Mouse (Mus musculus) left cerebral cortex, postnatal 14 days (tissue): ENCODE measurements around the gene Ppil2. TPM values are rescaled to one million over a fixed set of nuclear protein-coding genes. Genes with fewer than 3 reads are reported as not detected.

ENCODE experiments used
- DNase-seq, 2 experiments: peaks; one replicate each; pipeline ENCODE4 v3.0.0; 2021 to 2022; ENCODE audit warnings: low spot score in 2 of 2, mixed read lengths in 1 of 2
- intact Hi-C: fragments of 180-260 bp; cut with DNase I; formaldehyde crosslinking; loops from one replicate; pipeline ENCODE4 v1.15.1; 2025
- long read RNA-seq, 2 experiments: library from polyadenylated mRNA; stranded (forward); transcript quantifications; one replicate each; pipeline ENCODE4 v2.0.0; 2021
- total RNA-seq, 2 experiments: library from RNA; stranded (reverse); gene quantifications; 2 replicates each; pipeline ENCODE4 v1.2.3; 2021

Gene Ppil2
- total RNA-seq: 10 to 100 TPM; 84.7 to 85.2 TPM
- long read RNA-seq, experiment 1, transcript Ppil2-201 (21 exons, 2,333 nt): minor isoform, 41 of 161 reads
- long read RNA-seq, experiment 1, transcript Ppil2-209 (20 exons, 3,088 nt): major isoform, 42 of 161 reads
- long read RNA-seq, experiment 1, partial matches to known transcripts: 13 of 161 reads
- long read RNA-seq, experiment 1, other reads (novel, unspliced or antisense): 60 of 161 reads
- long read RNA-seq, experiment 2, transcript Ppil2-201 (21 exons, 2,333 nt): minor isoform, 28 of 118 reads
- long read RNA-seq, experiment 2, transcript Ppil2-209 (20 exons, 3,088 nt): major isoform, 44 of 118 reads
- long read RNA-seq, experiment 2, partial matches to known transcripts: 16 of 118 reads
- long read RNA-seq, experiment 2, other reads (novel, unspliced or antisense): 26 of 118 reads

DNA sequence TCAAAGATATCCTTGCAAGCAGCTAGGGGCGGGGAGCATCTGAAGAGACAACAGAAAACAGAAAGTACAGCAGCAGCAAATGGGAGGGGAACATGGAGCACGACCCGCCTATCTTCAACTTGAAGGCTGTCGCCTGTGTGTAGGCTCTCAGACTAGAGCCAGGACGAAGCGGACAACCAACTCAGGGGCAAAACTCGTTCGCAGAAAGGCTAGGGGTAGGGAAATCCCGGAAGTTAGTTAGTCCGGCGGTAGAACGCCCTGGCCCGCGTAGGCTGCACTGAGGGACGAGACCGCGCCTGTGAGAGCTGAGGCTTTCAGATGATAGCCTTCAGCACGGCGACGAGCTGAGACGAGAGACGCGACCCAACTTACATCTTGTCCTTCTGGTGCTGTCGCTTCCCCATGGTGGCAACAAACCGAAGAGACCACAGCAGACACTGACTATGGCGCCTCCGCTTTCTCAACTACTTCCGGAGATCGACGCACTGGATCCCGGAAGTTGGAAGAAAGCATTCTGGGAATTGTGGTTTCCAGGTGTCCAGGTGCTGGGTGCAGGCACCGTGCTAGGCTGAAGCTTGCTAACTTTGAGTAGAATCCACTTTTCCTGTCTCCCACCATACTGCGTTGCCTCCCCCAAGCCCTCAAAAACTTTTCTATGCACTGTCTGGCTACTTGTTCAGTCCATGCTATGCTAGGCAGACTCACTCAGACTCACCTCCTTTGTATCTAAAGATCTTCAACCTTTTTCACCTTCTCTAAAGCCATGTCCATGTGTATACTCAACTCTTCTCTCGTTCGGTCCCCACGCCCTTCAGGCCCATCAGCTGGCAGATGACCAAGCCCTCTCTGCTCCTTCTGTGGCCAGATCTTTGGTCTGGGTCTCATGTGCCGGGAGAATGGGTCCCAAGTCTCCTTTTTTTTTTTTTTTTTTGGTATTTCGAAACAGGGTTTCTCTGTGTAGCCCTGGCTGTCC is at the start of gene Ppil2:
TSS of gene Ppil2 (minus strand) at position 487 of the 973 bp plus-strand sequence.
- intact Hi-C loops: no loop called here
- DNase-seq: peak; percentile 62 to 75

DNA sequence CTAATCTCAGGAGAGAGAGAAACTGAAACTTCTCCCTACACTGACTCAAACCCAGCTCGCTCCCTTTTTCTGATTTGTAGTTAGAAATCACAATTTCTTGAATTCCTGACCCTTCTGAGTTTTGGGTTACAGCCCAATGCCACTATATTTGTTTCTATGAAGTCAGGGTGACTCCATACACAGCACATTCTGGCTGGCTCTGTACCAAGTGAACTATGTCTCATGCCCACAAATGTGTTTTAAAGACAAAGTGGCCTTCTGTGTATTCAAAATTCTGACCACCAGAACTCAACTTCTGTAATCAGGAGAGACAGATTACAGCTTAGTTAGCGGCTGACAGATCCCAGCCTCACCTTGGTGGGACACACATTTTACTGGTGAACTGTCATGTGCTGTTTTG is 43.3 kb upstream of the Ppil2 start:
- intact Hi-C loops: loop anchor here (5.0 kb wide), 1 partner anchor 48 kb away; the partner anchor contains the start of gene Ube2l3
- no peak for DNase-seq

DNA sequence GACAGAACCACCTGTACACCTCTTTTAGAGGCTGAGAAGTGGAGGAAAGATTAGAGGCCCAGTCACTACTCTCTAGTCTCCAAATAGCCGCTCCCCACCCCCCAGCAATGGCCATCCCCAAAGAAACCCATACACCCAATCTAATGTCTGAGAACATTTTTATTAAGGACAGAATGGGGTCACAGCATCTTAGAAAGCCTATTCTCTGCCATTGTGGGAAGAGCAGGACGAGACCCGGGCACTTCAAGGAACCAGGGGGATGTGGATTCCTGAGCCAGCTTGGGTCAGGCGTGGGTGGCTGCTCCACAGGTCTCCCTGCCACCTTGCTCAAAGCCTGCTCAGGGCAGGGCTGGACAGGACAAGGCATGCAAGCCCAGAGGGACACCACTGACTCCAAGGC is 40.8 kb upstream of the Ppil2 start:
- no peak for DNase-seq
- intact Hi-C loops: loop anchor here (5.0 kb wide), 1 partner anchor 50 kb away; the partner anchor contains the start of gene Ube2l3

DNA sequence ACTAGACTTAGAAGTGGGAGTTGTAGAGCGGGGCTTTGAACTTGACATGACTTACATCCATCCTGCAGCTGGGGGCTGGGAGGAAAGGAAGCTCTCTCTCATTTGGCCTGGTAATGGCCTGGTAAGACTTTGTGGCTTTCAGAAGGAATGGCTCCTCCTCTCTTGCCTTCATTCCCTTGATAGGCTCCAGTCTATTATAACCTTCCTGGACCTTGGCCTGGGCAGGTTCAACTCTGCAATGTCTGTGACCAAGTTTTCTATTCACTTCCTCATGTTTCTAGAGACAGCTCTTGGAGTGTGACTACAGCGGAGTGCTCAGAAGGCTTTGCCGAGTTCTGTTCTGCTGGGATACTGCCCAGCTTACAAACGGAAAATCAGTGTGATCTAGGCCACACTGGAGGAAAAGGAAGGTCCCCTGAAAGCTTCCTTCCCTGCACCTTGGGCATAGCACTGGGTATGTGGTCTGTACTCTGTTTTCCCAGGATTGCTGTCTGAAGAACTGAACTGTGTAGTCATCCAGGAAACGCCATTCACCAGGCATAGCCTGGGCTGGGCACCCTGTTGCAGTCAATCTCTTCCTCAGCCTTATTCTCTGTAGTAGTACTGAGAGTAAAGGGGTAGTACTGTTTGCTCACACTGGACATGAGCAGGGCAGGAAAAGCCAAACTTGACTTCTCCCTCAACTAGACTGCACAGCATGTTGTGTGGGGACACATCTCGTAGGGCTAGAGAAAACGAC is 39.6 kb upstream of the Ppil2 start:
- DNase-seq: no peak
- intact Hi-C loops: loop anchor here (5.0 kb wide), 1 partner anchor 52 kb away; the partner anchor contains the start of gene Ube2l3

DNA sequence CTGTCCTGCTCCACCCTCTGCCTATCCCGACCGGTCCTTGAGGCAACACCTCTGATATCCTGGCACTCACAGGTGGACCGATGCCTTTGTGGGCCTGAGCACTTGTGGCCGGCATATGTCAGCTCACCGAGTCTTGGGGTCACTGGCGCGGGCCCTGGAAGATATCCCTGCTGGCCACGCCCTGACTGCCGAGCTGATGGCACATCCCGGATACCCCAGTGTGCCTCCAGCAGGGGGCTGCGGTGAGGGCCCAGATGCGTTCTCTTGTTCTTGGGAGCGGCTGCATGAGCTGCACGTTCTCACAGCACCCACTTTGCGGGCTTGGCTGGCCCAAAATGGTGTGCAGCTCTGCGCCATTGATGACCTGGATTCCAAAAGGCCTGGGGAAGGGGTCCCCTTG is 37.0 kb upstream of the Ppil2 start:
- peak in 1 of 2 experiments; percentile 23 for DNase-seq
- intact Hi-C loops: no loop called here

DNA sequence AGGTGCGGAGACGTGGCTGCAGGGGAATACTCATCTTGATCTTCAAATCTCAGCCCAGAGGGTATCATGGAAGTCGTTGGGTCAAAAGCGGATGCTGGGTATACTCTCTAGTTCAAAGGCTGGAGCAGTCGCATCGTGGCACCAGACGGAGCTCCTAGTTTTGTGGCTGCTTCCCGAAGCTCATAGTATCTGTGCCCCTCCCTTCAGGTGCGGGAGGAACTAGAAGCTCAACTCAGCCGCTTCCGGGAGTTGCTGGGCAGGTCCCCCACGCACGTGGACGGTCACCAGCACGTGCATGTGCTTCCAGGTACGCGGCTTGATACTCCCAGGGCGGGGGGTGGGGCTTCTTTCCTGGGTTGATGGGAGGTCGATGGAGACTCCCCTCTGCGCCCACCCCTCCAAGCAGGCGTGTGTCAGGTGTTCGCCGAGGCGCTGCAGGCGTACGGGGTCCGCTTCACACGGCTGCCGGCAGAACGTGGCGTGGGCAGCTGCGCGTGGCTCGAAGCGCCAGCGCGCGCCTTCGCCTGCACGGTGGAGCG is 36.4 kb upstream of the Ppil2 start:
- peak; percentile 53 to 60 for DNase-seq
- intact Hi-C loops: no loop called here

DNA sequence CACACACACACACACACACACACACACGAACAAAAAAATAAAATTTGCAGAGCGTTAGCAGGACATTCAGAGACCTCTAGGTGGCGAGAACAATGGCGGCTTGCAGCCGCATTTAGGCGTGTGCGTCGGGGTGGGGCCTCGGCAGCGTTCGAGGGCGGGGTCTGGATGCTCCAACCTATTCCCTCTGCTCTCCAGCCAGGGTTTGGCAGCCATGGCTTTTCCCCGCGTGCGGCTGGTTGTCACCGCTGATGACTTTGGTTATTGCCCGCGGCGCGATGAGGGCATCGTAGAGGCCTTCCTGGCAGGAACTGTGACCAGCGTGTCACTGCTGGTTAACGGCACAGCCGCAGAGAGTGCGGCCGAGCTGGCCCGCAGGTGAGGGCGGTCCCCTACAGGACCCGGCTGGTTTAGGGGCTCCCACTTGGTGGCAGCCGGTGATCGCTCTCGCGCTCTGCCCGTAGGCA is 35.7 kb upstream of the Ppil2 start, which contains the start of gene Ccdc116:
TSS of gene Ccdc116 (minus strand) at position 458 of the 464 bp plus-strand sequence.
- intact Hi-C loops: no loop called here

DNA sequence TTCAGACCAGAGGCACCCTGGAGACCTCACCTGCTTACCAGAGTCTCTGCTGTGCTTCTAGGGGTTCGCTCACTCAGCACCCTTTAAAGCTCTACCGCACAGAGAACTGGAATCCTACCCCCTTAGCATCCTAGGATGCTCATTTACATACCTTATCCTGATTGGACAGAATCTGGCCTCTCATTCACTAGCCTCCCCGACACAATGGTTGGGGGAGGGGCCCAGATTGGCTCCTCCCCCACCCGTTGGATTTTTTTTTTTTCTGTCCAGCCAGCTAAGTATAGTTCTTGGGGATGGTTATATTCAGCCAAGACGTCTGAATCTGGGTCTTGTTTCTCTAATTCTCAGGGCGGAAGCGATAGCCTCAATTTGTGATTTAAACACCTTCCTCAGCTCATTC is 33.3 kb upstream of the Ppil2 start, which contains the start of gene Ydjc:
TSS of gene Ydjc (plus strand) at position 283 of the 400 bp plus-strand sequence.
- intact Hi-C loops: no loop called here
- DNase-seq: no peak

More for the DNA sequence above, 35.7 kb upstream of the Ppil2 start, which contains the start of gene Ccdc116:
- DNase-seq: peak; percentile 82 to 87

DNA sequence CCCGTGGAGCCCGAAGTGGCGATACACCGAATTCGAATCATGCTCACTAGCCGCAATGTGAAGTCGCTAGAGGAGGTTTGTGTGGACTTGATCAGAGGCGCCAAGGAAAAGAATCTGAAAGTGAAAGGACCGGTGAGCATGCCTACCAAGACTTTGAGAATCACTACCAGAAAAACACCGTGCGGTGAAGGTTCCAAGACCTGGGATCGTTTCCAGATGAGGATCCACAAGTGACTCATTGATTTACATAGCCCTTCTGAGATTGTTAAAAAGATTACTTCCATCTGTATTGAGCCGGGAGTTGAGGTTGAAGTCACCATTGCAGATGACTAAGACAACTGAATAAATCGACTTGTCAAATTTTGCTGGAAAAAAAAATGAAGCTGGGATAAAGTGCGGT is 26.3 kb upstream of the Ppil2 start:
- DNase-seq: no peak
- intact Hi-C loops: no loop called here

DNA sequence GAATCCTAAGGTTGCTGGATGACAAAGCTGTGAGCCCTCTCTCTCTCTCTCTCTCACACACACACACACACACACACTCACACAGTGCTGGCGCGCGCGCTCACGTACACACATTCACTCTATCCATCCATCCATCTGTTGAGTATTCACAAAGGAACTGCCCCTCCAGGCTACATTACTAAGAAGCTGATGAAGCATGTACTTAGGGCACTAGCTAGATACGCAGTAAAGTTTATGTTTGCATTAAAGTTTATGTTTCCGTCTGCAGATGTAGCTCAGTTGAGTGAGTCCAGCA is 21.8 kb upstream of the Ppil2 start:
- DNase-seq: no peak
- intact Hi-C loops: loop anchor here (5.0 kb wide), 1 partner anchor 144 kb away; the partner anchor contains the start of gene Tmem191c

DNA sequence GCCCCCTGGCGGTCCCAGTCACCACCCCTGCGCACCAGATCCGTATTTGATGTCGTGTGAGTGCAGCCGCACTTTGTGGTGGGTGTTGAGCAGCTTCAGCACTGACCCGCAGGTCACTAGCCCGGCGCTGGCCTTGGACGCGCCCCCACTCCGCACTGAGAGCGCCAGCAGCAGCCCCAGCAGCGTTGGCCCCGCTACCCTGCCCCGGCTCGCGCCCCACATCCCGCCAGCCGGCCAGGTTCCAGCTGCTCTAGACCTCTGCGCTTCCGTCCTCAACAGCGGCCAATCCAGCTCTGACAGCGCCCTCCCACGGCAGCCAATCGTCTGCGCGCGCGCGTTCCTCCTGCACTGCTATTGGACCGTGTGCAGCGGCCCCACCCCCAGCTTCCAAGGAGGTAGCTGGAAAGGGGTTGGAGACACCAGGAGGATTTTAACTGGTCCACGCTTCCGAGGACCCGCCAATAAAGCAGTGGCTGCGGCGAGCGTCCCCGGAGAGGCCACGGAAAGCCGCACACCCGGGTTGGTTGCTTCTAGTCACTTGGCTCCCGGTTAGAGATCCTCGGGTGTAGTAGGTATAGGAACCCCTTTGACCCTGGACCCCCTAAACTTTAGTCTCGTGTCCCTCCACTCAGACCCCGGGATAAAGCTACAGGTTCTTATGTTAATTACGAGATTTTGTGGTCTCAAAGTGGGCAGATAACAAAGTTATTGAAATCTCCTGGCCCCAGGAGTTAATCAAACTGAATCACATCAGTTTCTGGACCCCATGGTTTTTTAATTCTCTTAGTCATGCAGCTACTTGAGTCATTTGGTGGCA is 21.2 kb upstream of the Ppil2 start, which contains the start of gene Sdf2l1:
TSS of gene Sdf2l1 (minus strand) at position 295 of the 817 bp plus-strand sequence.
- intact Hi-C loops: loop anchor here (5.0 kb wide), 1 partner anchor 145 kb away; the partner anchor contains the start of gene Tmem191c
- peak; percentile 98 for DNase-seq

DNA sequence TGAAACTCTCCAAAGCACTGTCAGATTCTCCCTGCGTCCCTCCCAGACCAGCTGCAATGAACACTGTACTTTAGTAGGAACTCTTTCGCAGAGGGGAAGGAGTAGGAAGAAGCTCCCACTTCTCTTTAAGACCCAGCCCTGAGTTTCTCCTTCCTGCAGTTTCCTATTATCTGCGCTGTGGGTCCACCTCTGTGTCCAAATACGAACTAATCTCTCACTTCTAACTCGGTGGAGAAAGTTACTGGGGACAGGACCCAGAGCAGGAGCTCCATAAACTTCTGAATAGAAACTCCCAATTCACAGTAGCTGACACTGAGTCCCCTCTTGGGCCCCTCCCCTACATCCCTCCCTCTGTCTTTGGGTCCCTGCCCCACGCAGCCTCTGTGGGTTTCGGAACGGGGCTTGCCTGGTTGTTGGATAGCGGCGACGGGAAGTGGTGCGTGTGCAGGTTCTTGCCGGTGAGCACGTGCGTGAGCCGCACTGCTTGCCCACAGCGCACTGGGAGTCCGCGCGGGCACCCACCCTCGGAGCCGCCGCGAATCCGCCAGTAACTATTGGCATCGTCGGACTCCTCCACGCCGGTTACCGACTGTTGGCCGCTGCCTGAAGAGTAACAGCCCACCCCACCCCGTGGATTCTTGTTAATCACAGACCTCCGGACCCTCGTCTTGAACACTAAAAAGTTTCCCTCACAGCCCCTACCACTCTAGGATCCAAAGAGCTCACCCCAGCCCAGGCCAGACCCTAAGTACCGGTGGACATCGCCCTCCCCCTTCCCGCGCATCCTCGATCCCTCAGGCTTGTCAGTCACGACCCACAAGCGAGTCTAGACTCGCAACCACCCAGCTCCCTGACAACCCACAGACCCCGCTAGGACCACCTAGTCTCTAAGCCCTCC is 20.4 kb upstream of the Ppil2 start:
- no peak for DNase-seq
- intact Hi-C loops: loop anchor here (5.0 kb wide), 1 partner anchor 146 kb away; the partner anchor contains the start of gene Tmem191c

DNA sequence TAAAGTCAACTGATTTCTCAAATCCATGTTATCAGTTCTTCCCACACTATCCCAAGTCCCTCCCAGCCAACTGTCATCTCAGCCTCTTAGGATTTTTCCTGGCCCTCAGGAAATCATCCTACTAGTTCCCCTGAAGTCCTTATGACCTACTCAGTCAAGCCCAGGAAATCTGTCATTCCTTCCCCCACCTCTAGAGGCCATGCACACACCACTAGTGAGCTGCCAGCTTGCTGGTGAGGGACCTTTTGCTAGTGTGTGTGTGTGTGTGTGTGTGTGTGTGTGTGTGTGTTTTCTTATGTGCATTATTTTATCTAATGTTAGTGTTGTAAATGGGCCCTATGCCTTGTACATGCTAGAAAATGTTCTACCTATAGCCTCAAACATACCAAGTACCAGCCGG is 16.2 kb upstream of the Ppil2 start:
- intact Hi-C loops: loop anchor here (2.0 kb wide), 1 partner anchor 82 kb away; the partner anchor contains the start of gene Rimbp3
- DNase-seq: peak; percentile 56 to 65

DNA sequence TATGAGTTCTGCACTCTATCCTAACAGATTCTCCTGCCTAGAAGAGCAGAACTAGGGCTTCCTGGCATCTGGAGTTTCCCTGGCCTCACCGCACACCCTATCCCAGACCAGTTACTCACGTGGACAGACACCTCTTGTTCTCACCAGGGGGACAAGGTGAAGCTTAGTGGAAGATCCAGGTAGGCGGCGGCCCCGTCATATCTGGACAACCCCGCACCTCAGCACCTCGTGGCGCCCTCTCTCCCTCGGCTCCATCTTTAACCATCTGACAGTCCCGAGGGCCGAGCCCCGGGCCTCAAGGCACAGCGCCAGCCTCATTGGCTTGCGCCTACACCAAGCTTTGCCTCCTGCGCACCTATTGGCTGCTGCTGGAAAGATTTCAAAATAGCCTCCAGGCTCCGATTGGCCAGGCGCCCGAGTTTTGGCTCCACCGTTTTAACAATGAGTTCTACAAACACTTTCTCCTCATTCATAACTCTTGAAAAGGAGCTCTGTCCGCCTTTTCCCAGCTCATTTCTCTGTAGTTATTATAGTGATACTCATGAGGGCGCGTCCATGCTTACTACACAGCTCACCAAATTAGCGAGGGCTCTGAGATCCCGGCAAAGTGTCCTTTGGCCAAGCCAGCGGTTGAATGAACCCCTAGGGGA is 13.9 kb upstream of the Ppil2 start, which contains the start of gene 2610318N02Rik:
TSS of gene 2610318N02Rik (minus strand) at position 297 of the 650 bp plus-strand sequence.
- intact Hi-C loops: no loop called here
- DNase-seq: peak; percentile 72 to 84

DNA sequence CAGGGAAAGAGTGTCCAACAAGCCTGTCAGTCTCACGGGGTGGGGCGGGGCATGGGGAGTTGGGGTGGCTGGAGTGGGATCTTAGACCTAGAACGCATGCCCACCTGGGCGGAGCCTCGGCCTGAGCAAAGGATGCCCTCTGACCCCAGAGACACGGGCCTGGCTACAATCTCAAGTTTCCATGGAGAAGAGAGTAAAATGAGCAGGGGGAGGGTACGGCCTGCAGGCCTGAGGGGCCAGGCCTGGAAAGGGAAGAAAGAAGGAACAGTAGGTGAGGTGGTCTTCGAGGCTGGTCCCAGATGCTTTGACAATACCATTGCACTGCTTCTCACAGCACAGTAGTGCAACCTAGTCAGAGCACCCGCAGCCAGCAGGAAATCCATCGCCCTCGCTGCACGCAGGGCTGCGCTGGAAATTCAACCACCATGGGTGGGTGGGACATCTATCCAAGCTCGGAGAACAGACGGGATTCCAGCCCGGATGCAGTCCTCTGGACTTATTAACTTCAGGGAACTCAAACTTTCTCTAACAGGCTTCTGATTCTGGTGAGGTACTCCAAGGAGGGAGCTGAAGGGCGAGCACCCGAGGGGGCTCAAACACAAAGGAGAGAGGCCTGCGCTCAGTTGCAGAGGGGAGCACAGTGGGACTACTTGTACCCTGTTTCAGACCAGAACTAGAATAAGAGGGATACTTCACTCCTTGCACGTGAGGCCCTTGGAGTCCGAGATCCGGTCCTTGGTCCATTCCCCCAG is 13.2 kb upstream of the Ppil2 start:
- intact Hi-C loops: no loop called here

More for the DNA sequence above, 13.2 kb upstream of the Ppil2 start:
- no peak for DNase-seq
